Comparison of ENCODE assay signal across 16 mouse cellular contexts in genomic region chr13:99229641-99230494, GRCm38 (mm10). TPM values are rescaled to one million over a fixed set of nuclear protein-coding genes. Genes with fewer than 3 reads are reported as not detected.
A peak's percentile ranks its signal among the peaks of the same experiment; 100 is the strongest.
DNase-seq lines count a peak whose midpoint lies in the region; ATAC-seq and TF ChIP-seq lines count a peak whose summit lies in the region.
"Had no signal": no experiment of that assay in that cellular context is flagged by ENCODE, and none has a peak within 500 bp of the region (broad histone marks: within the 10 kb centered on the region; RNA-seq: fewer than 3 reads in every experiment).

No protein-coding gene starts in this region.

- H3K27me3 ChIP-seq in intestine, embryonic 14.5 days (replicated peaks; ENCODE audit: control insufficient read depth, insufficient read depth, low read length), result no peaks in the 10 kb centered on the region
- no peaks in the 10 kb centered on the region for H3K27me3 ChIP-seq in intestine, postnatal 0 days (replicated peaks; ENCODE audit: control insufficient read depth, insufficient read depth, low read length)
- H3K27me3 ChIP-seq in lung, embryonic 16.5 days (ENCODE audit: control insufficient read depth, insufficient read depth, low read depth, low read length), result no peaks in the 10 kb centered on the region
- H3K27me3 ChIP-seq in heart, embryonic 16.5 days (ENCODE audit: control insufficient read depth, insufficient read depth, low read length), result no peaks in the 10 kb centered on the region
- H3K27me3 ChIP-seq: embryonic facial prominence, embryonic 15.5 days; midbrain, embryonic 13.5 days; neural tube, embryonic 12.5 days; Patski had no signal

- ATAC-seq in intestine, embryonic 14.5 days (replicated peaks; ENCODE audit: low FRiP score, low TSS enrichment, low read depth), result no peak
- no peak for ATAC-seq in intestine, postnatal 0 days
- no peak for ATAC-seq in lung, embryonic 16.5 days (ENCODE audit: low read depth)
- ATAC-seq in heart, embryonic 16.5 days (replicated peaks; ENCODE audit: extremely low read depth, insufficient read depth, low FRiP score), result no peak
- ATAC-seq: CD4-positive, CD25-positive, alpha-beta regulatory T cell, adult 4 months; midbrain, embryonic 13.5 days; Patski had no signal

- H3K9ac ChIP-seq in intestine, embryonic 14.5 days (ENCODE audit: low read length), result no peak overlapping the region
- H3K9ac ChIP-seq in intestine, postnatal 0 days (ENCODE audit: low read depth, low read length), result no peak overlapping the region
- no peak overlapping the region for H3K9ac ChIP-seq in lung, embryonic 16.5 days (ENCODE audit: low read length)
- no peak overlapping the region for H3K9ac ChIP-seq in heart, embryonic 16.5 days (ENCODE audit: low read length)
- H3K9ac ChIP-seq: embryonic facial prominence, embryonic 15.5 days; midbrain, embryonic 13.5 days; neural tube, embryonic 12.5 days had no signal

- no peaks in the 10 kb centered on the region for H3K9me3 ChIP-seq in intestine, embryonic 14.5 days (ENCODE audit: control insufficient read depth, low read length)
- H3K9me3 ChIP-seq in intestine, postnatal 0 days (ENCODE audit: control insufficient read depth), result no peaks in the 10 kb centered on the region
- no peaks in the 10 kb centered on the region for H3K9me3 ChIP-seq in lung, embryonic 16.5 days (ENCODE audit: control insufficient read depth, low read length)
- H3K9me3 ChIP-seq in heart, embryonic 16.5 days (replicated peaks; ENCODE audit: control insufficient read depth, low read length), result no peaks in the 10 kb centered on the region
- H3K9me3 ChIP-seq: embryonic facial prominence, embryonic 15.5 days; midbrain, embryonic 13.5 days; neural tube, embryonic 12.5 days had no signal

- peak overlapping the region; percentile 14; the same call in 1 of the 2 replicates for H3K27ac ChIP-seq in intestine, embryonic 14.5 days (ENCODE audit: low read depth)
- no peak overlapping the region for H3K27ac ChIP-seq in intestine, postnatal 0 days (ENCODE audit: low read depth, low read length)
- peak overlapping the region; percentile 35; the same call in 1 of the 2 replicates for H3K27ac ChIP-seq in lung, embryonic 16.5 days (ENCODE audit: low read length)
- H3K27ac ChIP-seq in heart, embryonic 16.5 days (ENCODE audit: low read length), result peak overlapping the region; percentile 67
- H3K27ac ChIP-seq: embryonic facial prominence, embryonic 15.5 days; midbrain, embryonic 13.5 days; neural tube, embryonic 12.5 days had no signal

- no peak for DNase-seq in intestine, embryonic 14.5 days (ENCODE audit: low spot score)
- no peak for DNase-seq in lung, postnatal 4 days
- no peak for DNase-seq in retina, embryonic 14.5 days (ENCODE audit: low spot score)
- DNase-seq in spleen, postnatal 4 days (ENCODE audit: low spot score in 2 of 2), result no peak
- DNase-seq: adrenal gland, adult 2 months; cerebellum, postnatal 36 days; left cerebral cortex, postnatal 4 days; right cerebral cortex, adult 18-20 months had no signal

- H3K4me3 ChIP-seq in intestine, embryonic 14.5 days (ENCODE audit: low read depth, low read length), result no peak overlapping the region
- H3K4me3 ChIP-seq in intestine, postnatal 0 days (ENCODE audit: low read depth, low read length), result no peak overlapping the region
- H3K4me3 ChIP-seq in lung, embryonic 16.5 days (ENCODE audit: low read length), result no peak overlapping the region
- no peak overlapping the region for H3K4me3 ChIP-seq in heart, embryonic 16.5 days (ENCODE audit: low read length)
- H3K4me3 ChIP-seq: embryonic facial prominence, embryonic 15.5 days; midbrain, embryonic 13.5 days; neural tube, embryonic 12.5 days had no signal

- TF ChIP-seq CTCF in intestine, postnatal 0 days (IDR thresholded peaks at IDR 0.05; ENCODE audit: low read depth), result no peak

- H3K36me3 ChIP-seq in intestine, embryonic 14.5 days (ENCODE audit: control insufficient read depth, insufficient read depth, low read length), result no peaks in the 10 kb centered on the region
- no peaks in the 10 kb centered on the region for H3K36me3 ChIP-seq in intestine, postnatal 0 days (ENCODE audit: control insufficient read depth, insufficient read depth)
- H3K36me3 ChIP-seq in lung, embryonic 16.5 days (ENCODE audit: control insufficient read depth, insufficient read depth, low read length), result no peaks in the 10 kb centered on the region
- H3K36me3 ChIP-seq in heart, embryonic 16.5 days (ENCODE audit: control insufficient read depth, insufficient read depth), result no peaks in the 10 kb centered on the region
- H3K36me3 ChIP-seq: embryonic facial prominence, embryonic 15.5 days; midbrain, embryonic 13.5 days; neural tube, embryonic 12.5 days had no signal

- H3K4me1 ChIP-seq in intestine, embryonic 14.5 days (replicated peaks; ENCODE audit: control insufficient read depth, insufficient read depth, low read length), result no peaks in the 10 kb centered on the region
- no peaks in the 10 kb centered on the region for H3K4me1 ChIP-seq in intestine, postnatal 0 days (replicated peaks; ENCODE audit: control insufficient read depth, insufficient read depth, low read length)
- H3K4me1 ChIP-seq in lung, embryonic 16.5 days (replicated peaks; ENCODE audit: control insufficient read depth, insufficient read depth, low read length), result peaks cover 5% of the 10 kb centered on the region; the same call in 1 of the 2 replicates
- H3K4me1 ChIP-seq in heart, embryonic 16.5 days (ENCODE audit: control insufficient read depth, insufficient read depth, low read length), result peaks cover 43% of the 10 kb centered on the region
- H3K4me1 ChIP-seq: midbrain, embryonic 13.5 days; neural tube, embryonic 12.5 days had no signal

- no peak overlapping the region for H3K4me2 ChIP-seq in intestine, embryonic 14.5 days (ENCODE audit: low read length)
- no peak overlapping the region for H3K4me2 ChIP-seq in intestine, postnatal 0 days (replicated peaks; ENCODE audit: low read depth)
- no peak overlapping the region for H3K4me2 ChIP-seq in lung, embryonic 16.5 days (ENCODE audit: low read depth, low read length)
- H3K4me2 ChIP-seq in heart, embryonic 16.5 days (ENCODE audit: low read depth, low read length), result no peak overlapping the region
- H3K4me2 ChIP-seq: embryonic facial prominence, embryonic 15.5 days; midbrain, embryonic 13.5 days; neural tube, embryonic 12.5 days had no signal

- 66% methylated on average over 9 of the region's 9 CpGs for WGBS in intestine, embryonic 14.5 days
- 70% methylated on average over 9 of the region's 9 CpGs for WGBS in intestine, postnatal 0 days
- WGBS in lung, embryonic 16.5 days, result 69% methylated on average over 9 of the region's 9 CpGs
- 71% methylated on average over 9 of the region's 9 CpGs for WGBS in heart, embryonic 16.5 days

RNA-seq across cellular contexts. Expression of gene Zfp366, which starts 45.2 kb away (rescaled TPM):
- 0.79 and 0.83 TPM in 2 replicates for polyA plus RNA-seq in intestine, embryonic 14.5 days (2014; fragmentation: Nextera tagmentation; extraction: Ambion mirVana)
- polyA plus RNA-seq in intestine, postnatal 0 days (2015; fragmentation: Nextera tagmentation; extraction: Ambion mirVana), result 0.38 and 0.39 TPM in 2 replicates
- polyA plus RNA-seq in lung, embryonic 16.5 days (2015; fragmentation: Nextera tagmentation; extraction: Ambion mirVana), result 1.1 TPM in 2 replicates
- 0.66 and 0.75 TPM in 2 replicates for polyA plus RNA-seq in heart, embryonic 16.5 days (2015; fragmentation: Nextera tagmentation; extraction: Ambion mirVana)
